Mouse (Mus musculus) forebrain, embryonic 11.5 days (tissue): ENCODE data around the gene Lpar2. TPM values are rescaled to one million over a fixed set of nuclear protein-coding genes. Genes with fewer than 3 reads are reported as not detected.

Experiments used
- ATAC-seq: fragments of 200-750 bp; cut with Nextera tagmentation; replicated peaks from 2 replicates; pipeline ENCODE4 v1.8.0; 2017; ENCODE audit warnings: moderate TSS enrichment; ENCODE audit not compliant: low FRiP score
- DNase-seq: peaks from one replicate; pipeline ENCODE4 v3.0.0-alpha.2; 2017; ENCODE audit warnings: low spot score
- H3K27ac ChIP-seq: fragments of 300-500 bp; sonication (generic); 2 replicates; pipeline ENCODE4 v1.5.1; 2014; ENCODE audit warnings: low read depth, low read length
- H3K27me3 ChIP-seq: fragments of 300-500 bp; sonication (generic); 2 replicates; pipeline ENCODE4 v1.6.1; 2014; ENCODE audit warnings: mild to moderate bottlenecking, low read length, mixed read lengths; ENCODE audit not compliant: control insufficient read depth, insufficient read depth
- H3K36me3 ChIP-seq: fragments of 300-500 bp; sonication (generic); 2 replicates; pipeline ENCODE4 v1.6.1; 2014; ENCODE audit warnings: mild to moderate bottlenecking, low read length, moderate library complexity, mixed read lengths; ENCODE audit not compliant: control insufficient read depth, insufficient read depth
- H3K4me1 ChIP-seq: fragments of 300-500 bp; sonication (generic); replicated peaks from 2 replicates; pipeline ENCODE4 v1.6.1; 2014; ENCODE audit warnings: low read length, mixed read lengths; ENCODE audit not compliant: control insufficient read depth, insufficient read depth
- H3K4me2 ChIP-seq: fragments of 300-500 bp; sonication (generic); 2 replicates; pipeline ENCODE4 v1.6.1; 2014; ENCODE audit warnings: low read depth, mild to moderate bottlenecking, low read length, moderate library complexity, mixed read lengths; ENCODE audit not compliant: severe bottlenecking
- H3K4me3 ChIP-seq: fragments of 300-500 bp; sonication (generic); 2 replicates; pipeline ENCODE4 v1.5.1; 2014; ENCODE audit warnings: low read depth, low read length
- H3K9ac ChIP-seq: fragments of 300-500 bp; sonication (generic); 2 replicates; pipeline ENCODE4 v1.6.1; 2014; ENCODE audit warnings: low read length
- H3K9me3 ChIP-seq: fragments of 300-500 bp; sonication (generic); 2 replicates; pipeline ENCODE4 v1.6.1; 2016; ENCODE audit warnings: low read length, mixed read lengths; ENCODE audit not compliant: control insufficient read depth
- WGBS: fragments of 180-500 bp; shearing (Covaris S2); extraction: QIAGEN DNeasy Blood & Tissue Kit; methylation state at CpG from one replicate; pipeline ENCODE4 v1.1.7; 2014; 5-methylcytosine and 5-hydroxymethylcytosine counted together
- polyA plus RNA-seq: library from polyadenylated mRNA; unstranded; fragments of >200 nt; fragmentation: Nextera tagmentation; extraction: Ambion mirVana; gene quantifications from 2 replicates; pipeline ENCODE4 v1.2.1, GENCODE M21; 2014

The Lpar2 gene
- polyA plus RNA-seq, 1 experiment from 2014 or later, result 1.1 TPM

- Histone ChIP-seq H3K4me1 (peaks cover 10% of the 10 kb centered on the region; the same call in 1 of the 2 replicates), H3K36me3 (no peaks in the 10 kb centered on the region), H3K4me3 (no peak overlapping the region), H3K4me2 (no peak overlapping the region), H3K9ac (no peak overlapping the region), H3K27me3 (peaks cover 33% of the 10 kb centered on the region), H3K9me3 (no peaks in the 10 kb centered on the region), H3K27ac (no peak overlapping the region)
- WGBS, result 85% methylated on average over 4 of the region's 4 CpGs
- DNase-seq, result no peak
- no peak for ATAC-seq
Measured at GRCm38 (mm10) chr8:69877396-69877795, 55.2 kb downstream of the Lpar2 start.

- no peaks in the 10 kb centered on the region for H3K9me3 ChIP-seq
- no peaks in the 10 kb centered on the region for H3K36me3 ChIP-seq
- H3K4me1 ChIP-seq, result peaks cover 12% of the 10 kb centered on the region; the same call in 1 of the 2 replicates
- H3K27ac ChIP-seq, result no peak overlapping the region
- no peak overlapping the region for H3K4me2 ChIP-seq
- WGBS, result 66% methylated on average over 3 of the region's 3 CpGs
- H3K4me3 ChIP-seq, result no peak overlapping the region
- H3K9ac ChIP-seq, result no peak overlapping the region
- ATAC-seq (no peak), DNase-seq (no peak)
- peaks cover 39% of the 10 kb centered on the region for H3K27me3 ChIP-seq
Measured at GRCm38 (mm10) chr8:69877992-69878391, 55.8 kb downstream of the Lpar2 start.

DNA sequence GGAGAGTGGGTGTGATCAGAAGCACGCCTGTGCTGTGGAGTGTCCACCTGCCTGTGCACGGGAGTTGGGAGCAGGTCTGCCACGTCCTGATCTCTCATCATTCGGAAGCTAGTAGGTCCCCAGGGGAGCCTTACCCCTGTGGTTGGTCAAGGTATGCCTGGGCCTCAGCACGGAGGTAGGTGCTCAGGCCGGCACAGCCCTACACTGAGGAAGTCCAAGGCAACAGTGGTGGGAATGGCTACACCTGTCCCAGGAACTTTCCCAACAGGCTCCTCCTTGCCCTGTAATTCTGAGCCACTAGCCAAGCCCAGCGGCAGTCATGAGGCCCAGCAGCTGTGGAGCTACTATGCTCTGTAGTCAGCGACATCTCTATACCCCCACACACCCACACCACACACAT, 57.4 kb downstream of the Lpar2 start:
- WGBS, result 68% methylated on average over 8 of the region's 8 CpGs
- H3K4me1 ChIP-seq, result peaks cover 12% of the 10 kb centered on the region; the same call in 1 of the 2 replicates
- no peaks in the 10 kb centered on the region for H3K9me3 ChIP-seq
- peaks cover 56% of the 10 kb centered on the region for H3K27me3 ChIP-seq
- no peak overlapping the region for H3K9ac ChIP-seq
- H3K27ac ChIP-seq, result no peak overlapping the region
- no peak overlapping the region for H3K4me3 ChIP-seq
- no peaks in the 10 kb centered on the region for H3K36me3 ChIP-seq
- H3K4me2 ChIP-seq, result no peak overlapping the region
- DNase-seq, result no peak
- ATAC-seq, result no peak

Other genes with a start within 250 kb of the Lpar2 start
- gene Zfp868, start 196.9 kb upstream of the Lpar2 start, polyA plus RNA-seq, result 35.6 and 37.7 TPM in 2 replicates
- gene Zfp964, start 167.9 kb upstream of the Lpar2 start, polyA plus RNA-seq, result 2.8 and 3.0 TPM in 2 replicates
- 31.6 and 37.8 TPM in 2 replicates for gene Zfp869, start 111.7 kb upstream of the Lpar2 start, polyA plus RNA-seq
- gene Zfp963, start 72.5 kb upstream of the Lpar2 start, polyA plus RNA-seq, result 5.8 and 8.2 TPM in 2 replicates
- gene Gm20422, start 47.5 kb upstream of the Lpar2 start, polyA plus RNA-seq, result 0.68 and 0.91 TPM in 2 replicates
- 53.6 and 58.4 TPM in 2 replicates for gene Atp13a1, start 31.3 kb upstream of the Lpar2 start, polyA plus RNA-seq
- 45.0 and 45.8 TPM in 2 replicates for gene Zfp866, start 31.3 kb upstream of the Lpar2 start, polyA plus RNA-seq
- 9.9 and 11.0 TPM in 2 replicates for gene Gmip, start 13.8 kb upstream of the Lpar2 start, polyA plus RNA-seq
- 48.7 and 50.3 TPM in 2 replicates for gene Pbx4, start 10.1 kb downstream of the Lpar2 start, polyA plus RNA-seq
- 0.20 and 0.35 TPM in 2 replicates for gene Cilp2, start 65.3 kb downstream of the Lpar2 start, polyA plus RNA-seq
- 5.2 and 6.0 TPM in 2 replicates for gene Tssk6, start 79.8 kb downstream of the Lpar2 start, polyA plus RNA-seq
- gene Ndufa13, start 80.1 kb downstream of the Lpar2 start, polyA plus RNA-seq, result 153 and 155 TPM in 2 replicates
- gene Yjefn3, start 80.3 kb downstream of the Lpar2 start, polyA plus RNA-seq, result 4.0 and 4.4 TPM in 2 replicates
- 81.7 and 88.6 TPM in 2 replicates for gene Gatad2a, start 174.0 kb downstream of the Lpar2 start, polyA plus RNA-seq
- gene Mau2, start 220.3 kb downstream of the Lpar2 start, polyA plus RNA-seq, result 53.8 and 56.4 TPM in 2 replicates
- 44.6 and 45.4 TPM in 2 replicates for gene Sugp1, start 220.4 kb downstream of the Lpar2 start, polyA plus RNA-seq